Comparison of ENCODE assay signal across 9 mouse cellular contexts in genomic region chr3:87153038-87153437, GRCm38 (mm10). TPM values are rescaled to one million over a fixed set of nuclear protein-coding genes. Genes with fewer than 3 reads are reported as not detected.
DNase-seq lines count a peak whose midpoint lies in the region; ATAC-seq and TF ChIP-seq lines count a peak whose summit lies in the region.
"Had no signal": no experiment of that assay in that cellular context is flagged by ENCODE, and none has a peak within 500 bp of the region (broad histone marks: within the 10 kb centered on the region; RNA-seq: fewer than 3 reads in every experiment).

No protein-coding gene starts in this region.

- no peak for ATAC-seq in kidney, postnatal 0 days (replicated peaks; ENCODE audit: low FRiP score, low read depth)
- ATAC-seq in embryonic facial prominence, embryonic 13.5 days (ENCODE audit: insufficient number of reproducible peaks, insufficient read depth, low FRiP score, low TSS enrichment, low read depth) = no peak
- no peak for ATAC-seq in hindbrain, embryonic 14.5 days (ENCODE audit: low FRiP score)
- no peak for ATAC-seq in neural tube, embryonic 13.5 days (ENCODE audit: low read depth)

- H3K4me2 ChIP-seq in kidney, postnatal 0 days (ENCODE audit: low read length) = no peak overlapping the region
- no peak overlapping the region for H3K4me2 ChIP-seq in embryonic facial prominence, embryonic 13.5 days
- H3K4me2 ChIP-seq in hindbrain, embryonic 14.5 days (replicated peaks) = no peak overlapping the region
- H3K4me2 ChIP-seq in neural tube, embryonic 13.5 days = no peak overlapping the region

- WGBS in kidney, postnatal 0 days = 54% methylated on average over 2 of the region's 2 CpGs
- WGBS in embryonic facial prominence, embryonic 13.5 days = 38% methylated on average over 2 of the region's 2 CpGs
- WGBS in hindbrain, embryonic 14.5 days = 14% methylated on average over 2 of the region's 2 CpGs
- WGBS in neural tube, embryonic 13.5 days = 33% methylated on average over 2 of the region's 2 CpGs

- H3K27me3 ChIP-seq in kidney, postnatal 0 days (ENCODE audit: insufficient read depth, low read length) = no peaks in the 10 kb centered on the region
- H3K27me3 ChIP-seq in embryonic facial prominence, embryonic 13.5 days = no peaks in the 10 kb centered on the region
- no peaks in the 10 kb centered on the region for H3K27me3 ChIP-seq in hindbrain, embryonic 14.5 days (ENCODE audit: control insufficient read depth, insufficient read depth, low read length)
- H3K27me3 ChIP-seq in neural tube, embryonic 13.5 days = no peaks in the 10 kb centered on the region

- TF ChIP-seq CTCF in kidney, postnatal 0 days (IDR thresholded peaks at IDR 0.05; ENCODE audit: low read depth) = no peak

- peak overlapping the region; percentile 78 for H3K27ac ChIP-seq in kidney, postnatal 0 days
- H3K27ac ChIP-seq in embryonic facial prominence, embryonic 13.5 days = peak overlapping the region; percentile 44
- peak overlapping the region; percentile 76 for H3K27ac ChIP-seq in hindbrain, embryonic 14.5 days
- H3K27ac ChIP-seq in neural tube, embryonic 13.5 days (replicated peaks) = peak overlapping the region; percentile 93

- H3K9me3 ChIP-seq in kidney, postnatal 0 days (replicated peaks; ENCODE audit: low read length) = no peaks in the 10 kb centered on the region
- H3K9me3 ChIP-seq in embryonic facial prominence, embryonic 13.5 days = no peaks in the 10 kb centered on the region
- H3K9me3 ChIP-seq in hindbrain, embryonic 14.5 days (ENCODE audit: control insufficient read depth, low read length) = no peaks in the 10 kb centered on the region
- no peaks in the 10 kb centered on the region for H3K9me3 ChIP-seq in neural tube, embryonic 13.5 days

- peaks cover 51% of the 10 kb centered on the region for H3K4me1 ChIP-seq in kidney, postnatal 0 days (replicated peaks; ENCODE audit: insufficient read depth, low read length)
- H3K4me1 ChIP-seq in embryonic facial prominence, embryonic 13.5 days = peaks cover 94% of the 10 kb centered on the region
- peaks cover 67% of the 10 kb centered on the region for H3K4me1 ChIP-seq in hindbrain, embryonic 14.5 days (replicated peaks; ENCODE audit: control insufficient read depth, insufficient read depth, low read length)
- H3K4me1 ChIP-seq in neural tube, embryonic 13.5 days (replicated peaks) = peaks cover 86% of the 10 kb centered on the region

- no peak for DNase-seq in kidney, postnatal 0 days (ENCODE audit: low spot score)
- DNase-seq in kidney, postnatal 25 days = no peak
- no peak for DNase-seq in hindbrain, embryonic 14.5 days (ENCODE audit: low spot score)
- no peak for DNase-seq in spleen, adult 12 weeks (ENCODE audit: low spot score)
- DNase-seq in spleen, postnatal 14 days (ENCODE audit: low spot score in 2 of 2) = no peak
- DNase-seq in spleen, postnatal 36 days (ENCODE audit: low spot score in 2 of 2) = no peak
- DNase-seq: gastrocnemius, postnatal 25 days had no signal

- H3K36me3 ChIP-seq in kidney, postnatal 0 days (ENCODE audit: insufficient read depth, low read length) = no peaks in the 10 kb centered on the region
- no peaks in the 10 kb centered on the region; the same call in 1 of the 2 replicates for H3K36me3 ChIP-seq in embryonic facial prominence, embryonic 13.5 days
- H3K36me3 ChIP-seq in hindbrain, embryonic 14.5 days (replicated peaks; ENCODE audit: control insufficient read depth, insufficient read depth) = no peaks in the 10 kb centered on the region
- no peaks in the 10 kb centered on the region for H3K36me3 ChIP-seq in neural tube, embryonic 13.5 days

- no peak overlapping the region for H3K4me3 ChIP-seq in kidney, postnatal 0 days (replicated peaks; ENCODE audit: low read depth, low read length)
- no peak overlapping the region for H3K4me3 ChIP-seq in embryonic facial prominence, embryonic 13.5 days
- H3K4me3 ChIP-seq in hindbrain, embryonic 14.5 days (replicated peaks; ENCODE audit: low read length) = no peak overlapping the region
- no peak overlapping the region for H3K4me3 ChIP-seq in neural tube, embryonic 13.5 days

- no peak overlapping the region for H3K9ac ChIP-seq in kidney, postnatal 0 days (ENCODE audit: low read depth, low read length)
- H3K9ac ChIP-seq in embryonic facial prominence, embryonic 13.5 days = no peak overlapping the region
- 0 out of 2 replicates have a peak overlapping the region, but pooled peaks have one; percentile 8 for H3K9ac ChIP-seq in hindbrain, embryonic 14.5 days
- no peak overlapping the region for H3K9ac ChIP-seq in neural tube, embryonic 13.5 days

RNA-seq across cellular contexts. Expression of gene Kirrel, which starts 21.5 kb away (rescaled TPM):
- polyA plus RNA-seq in kidney, postnatal 0 days (2015; fragmentation: Nextera tagmentation; extraction: Ambion mirVana) = 11.7 and 12.3 TPM in 2 replicates
- 20.4 and 21.9 TPM in 2 replicates for polyA plus RNA-seq in embryonic facial prominence, embryonic 13.5 days (2015; fragmentation: Nextera tagmentation; extraction: Ambion mirVana)
- polyA plus RNA-seq in hindbrain, embryonic 14.5 days (2014; fragmentation: Nextera tagmentation; extraction: Ambion mirVana) = 3.8 and 4.1 TPM in 2 replicates
- polyA plus RNA-seq in neural tube, embryonic 13.5 days (2015; fragmentation: Nextera tagmentation; extraction: Ambion mirVana) = 9.8 and 10.4 TPM in 2 replicates
